Mouse (Mus musculus) kidney, adult 2 months (tissue): ENCODE data around the gene Vill. TPM values are rescaled to one million over a fixed set of nuclear protein-coding genes. Genes with fewer than 3 reads are reported as not detected.
A peak's percentile ranks its signal among the peaks of the same experiment; 100 is the strongest.

Experiments used
- DNase-seq: peaks from one replicate; pipeline ENCODE4 v3.0.0; 2021
- H3K27ac ChIP-seq: fragments of 200-500 bp; 2 replicates; pipeline ENCODE4 v1.5.1; 2012; ENCODE audit warnings: low read depth, low read length, control low read depth, inconsistent platforms; ENCODE audit not compliant: insufficient read depth
- H3K27me3 ChIP-seq: fragments of 200-500 bp; replicated peaks from 2 replicates; pipeline ENCODE4 v1.6.1; 2012; ENCODE audit warnings: mild to moderate bottlenecking, moderate library complexity, low read length, inconsistent platforms; ENCODE audit not compliant: control insufficient read depth, insufficient read depth
- H3K36me3 ChIP-seq: fragments of 200-500 bp; 2 replicates; pipeline ENCODE4 v1.6.1; 2012; ENCODE audit warnings: mild to moderate bottlenecking, moderate library complexity, low read length, inconsistent platforms; ENCODE audit not compliant: control insufficient read depth, insufficient read depth
- H3K4me1 ChIP-seq: fragments of 200-500 bp; 2 replicates; pipeline ENCODE4 v1.6.1; 2011; ENCODE audit warnings: low read length; ENCODE audit not compliant: control insufficient read depth, insufficient read depth
- H3K4me3 ChIP-seq: fragments of 200-500 bp; 2 replicates; pipeline ENCODE4 v1.5.1; 2011; ENCODE audit warnings: mild to moderate bottlenecking, low read depth, low read length, control low read depth; ENCODE audit not compliant: insufficient read depth
- CTCF ChIP-seq: fragments of 200-500 bp; conservative IDR thresholded peaks from 2 replicates; pipeline ENCODE4 v1.5.1; 2011; ENCODE audit warnings: low read depth, mild to moderate bottlenecking, control low read depth, low read length, moderate library complexity, mixed read lengths; ENCODE audit not compliant: insufficient read depth, insufficient read length
- POLR2A ChIP-seq: fragments of 200-500 bp; IDR thresholded peaks from one replicate; pipeline ENCODE4 v1.6.1; 2011; ENCODE audit warnings: low read depth, low read length, control low read depth
- WGBS: fragments of 180-500 bp; shearing (Covaris S2); methylation state at CpG from one replicate; pipeline ENCODE4 v1.1.7; 2018; 5-methylcytosine and 5-hydroxymethylcytosine counted together
- polyA plus RNA-seq: library from polyadenylated mRNA; depleted of rRNA; stranded (reverse); fragments of >200 nt; gene quantifications from 2 replicates; pipeline ENCODE4 v1.2.3, GENCODE M21; 2012

The Vill gene
- polyA plus RNA-seq, 1 experiment: 48.5 TPM

- H3K4me3 ChIP-seq: no peak overlapping the region
- H3K27me3 ChIP-seq: no peaks in the 10 kb centered on the region
- peak; percentile 78 for DNase-seq
- no peak overlapping the region for H3K27ac ChIP-seq
- no peak for TF ChIP-seq POLR2A
- TF ChIP-seq CTCF: no peak
- H3K36me3 ChIP-seq: peaks cover 2% of the 10 kb centered on the region
- 43% methylated on average over 7 of the region's 7 CpGs for WGBS
- H3K4me1 ChIP-seq: 0 out of 2 replicates have a peak, but pooled peaks cover 2% of the 10 kb centered on the region
Measured at GRCm38 (mm10) chr9:119035836-119036235, 16.7 kb upstream of the Vill start.

- Histone ChIP-seq H3K27me3 (no peaks in the 10 kb centered on the region), H3K4me1 (0 out of 2 replicates have a peak, but pooled peaks cover 2% of the 10 kb centered on the region), H3K27ac (0 out of 2 replicates have a peak overlapping the region, but pooled peaks have one; percentile 10), H3K4me3 (no peak overlapping the region), H3K36me3 (peaks cover 2% of the 10 kb centered on the region)
- DNase-seq: peak; percentile 57
- WGBS: 70% methylated on average over 15 of the region's 15 CpGs
- TF ChIP-seq CTCF: no peak
- no peak for TF ChIP-seq POLR2A
Measured at GRCm38 (mm10) chr9:119037076-119037730, 15.4 kb upstream of the Vill start.

- Histone ChIP-seq H3K27ac (no peak overlapping the region), H3K4me3 (no peak overlapping the region), H3K4me1 (0 out of 2 replicates have a peak, but pooled peaks cover 2% of the 10 kb centered on the region), H3K36me3 (peaks cover 2% of the 10 kb centered on the region), H3K27me3 (no peaks in the 10 kb centered on the region)
- TF ChIP-seq POLR2A: no peak
- TF ChIP-seq CTCF: no peak
- no peak for DNase-seq
- WGBS: 92% methylated on average over 3 of the region's 3 CpGs
Measured at GRCm38 (mm10) chr9:119038574-119038973, 14.0 kb upstream of the Vill start.

- WGBS: 79% methylated on average over 15 of the region's 15 CpGs
- H3K36me3 ChIP-seq: peaks cover 2% of the 10 kb centered on the region
- no peak for TF ChIP-seq CTCF
- no peak for TF ChIP-seq POLR2A
Measured at GRCm38 (mm10) chr9:119040101-119040775, 12.3 kb upstream of the Vill start.

GRCm38 (mm10) chr9:119048182-119048903, 4.2 kb upstream of the Vill start:
- no peaks in the 10 kb centered on the region for H3K27me3 ChIP-seq
- no peak overlapping the region for H3K27ac ChIP-seq
- no peaks in the 10 kb centered on the region for H3K4me1 ChIP-seq
- no peak for DNase-seq
- no peak for TF ChIP-seq POLR2A
- TF ChIP-seq CTCF: no peak
- 80% methylated on average over 11 of the region's 11 CpGs for WGBS
- H3K4me3 ChIP-seq: no peak overlapping the region
- no peaks in the 10 kb centered on the region for H3K36me3 ChIP-seq

More at GRCm38 (mm10) chr9:119040101-119040775, 12.3 kb upstream of the Vill start:
- DNase-seq: no peak
- H3K27me3 ChIP-seq: no peaks in the 10 kb centered on the region
- no peak overlapping the region for H3K4me3 ChIP-seq
- 0 out of 2 replicates have a peak, but pooled peaks cover 2% of the 10 kb centered on the region for H3K4me1 ChIP-seq
- no peak overlapping the region for H3K27ac ChIP-seq

- H3K27ac ChIP-seq: no peak overlapping the region
- no peak overlapping the region for H3K4me3 ChIP-seq
- H3K4me1 ChIP-seq: 0 out of 2 replicates have a peak, but pooled peaks cover 3% of the 10 kb centered on the region
- TF ChIP-seq POLR2A (no peak), CTCF (peak; percentile 38; the same call in 1 of the 2 replicates)
- no peak for DNase-seq
- no peaks in the 10 kb centered on the region for H3K36me3 ChIP-seq
- WGBS: 65% methylated on average over 2 of the region's 2 CpGs
- H3K27me3 ChIP-seq: no peaks in the 10 kb centered on the region
Measured at GRCm38 (mm10) chr9:119051158-119051557, 1.4 kb upstream of the Vill start.
